Mouse (Mus musculus): ENCODE measurements around the gene Rac2. TPM values are rescaled to one million over a fixed set of nuclear protein-coding genes. Genes with fewer than 3 reads are reported as not detected.

Rac2 gene
- total RNA-seq, 2 experiments from 2014 or later, result 4.6 to 10.2 TPM

- no peak for DNase-seq (ENCODE audit: low spot score in 2 of 2)
Measured at GRCm38 (mm10) chr15:78527973-78528372, 44.6 kb downstream of the Rac2 start.

GRCm38 (mm10) chr15:78524163-78524562 is 48.4 kb downstream of the Rac2 start:
- no peak for DNase-seq (ENCODE audit: low spot score in 2 of 2)

DNA sequence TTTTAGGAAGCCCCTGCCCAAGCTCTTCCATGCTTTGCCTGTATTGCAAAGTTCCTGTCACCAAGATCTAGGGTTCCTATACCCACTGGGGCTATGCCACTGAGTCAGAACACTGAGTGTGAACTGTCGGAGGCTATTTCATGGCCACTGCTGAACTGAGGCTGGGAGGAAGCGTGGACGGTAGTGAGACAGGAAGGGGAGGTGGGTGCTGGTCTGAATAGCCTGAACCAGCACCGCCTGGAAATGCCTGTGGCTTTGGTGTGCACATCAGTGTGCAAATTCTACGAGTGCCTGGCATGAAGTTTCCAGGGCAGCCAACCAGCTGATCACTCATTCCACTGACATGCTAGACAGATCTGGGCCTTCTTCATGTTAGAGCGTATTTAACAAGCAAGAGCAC is 50.7 kb downstream of the Rac2 start:
- DNase-seq (ENCODE audit: low spot score in 2 of 2), result no peak

DNA sequence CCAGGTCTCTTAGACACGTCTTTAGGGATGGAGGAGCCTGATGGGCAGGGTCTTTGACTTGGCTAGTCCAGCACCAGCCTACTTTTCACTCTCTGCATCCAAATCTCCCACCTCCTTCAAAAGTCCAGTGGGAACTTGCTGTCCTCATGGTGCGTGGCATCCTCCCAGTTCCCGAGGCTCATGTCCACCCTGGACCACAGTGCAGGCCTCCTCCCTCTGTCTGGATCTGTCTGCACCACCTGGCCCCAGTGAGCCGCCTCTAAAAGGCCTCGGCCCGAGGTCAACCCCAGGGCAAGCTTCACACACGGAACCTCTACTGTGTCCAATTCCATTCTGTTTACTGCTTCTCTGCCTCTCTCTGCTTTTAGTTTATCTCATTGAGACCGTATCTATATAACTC is 51.3 kb downstream of the Rac2 start:
- DNase-seq (ENCODE audit: low spot score in 2 of 2), result no peak

DNA sequence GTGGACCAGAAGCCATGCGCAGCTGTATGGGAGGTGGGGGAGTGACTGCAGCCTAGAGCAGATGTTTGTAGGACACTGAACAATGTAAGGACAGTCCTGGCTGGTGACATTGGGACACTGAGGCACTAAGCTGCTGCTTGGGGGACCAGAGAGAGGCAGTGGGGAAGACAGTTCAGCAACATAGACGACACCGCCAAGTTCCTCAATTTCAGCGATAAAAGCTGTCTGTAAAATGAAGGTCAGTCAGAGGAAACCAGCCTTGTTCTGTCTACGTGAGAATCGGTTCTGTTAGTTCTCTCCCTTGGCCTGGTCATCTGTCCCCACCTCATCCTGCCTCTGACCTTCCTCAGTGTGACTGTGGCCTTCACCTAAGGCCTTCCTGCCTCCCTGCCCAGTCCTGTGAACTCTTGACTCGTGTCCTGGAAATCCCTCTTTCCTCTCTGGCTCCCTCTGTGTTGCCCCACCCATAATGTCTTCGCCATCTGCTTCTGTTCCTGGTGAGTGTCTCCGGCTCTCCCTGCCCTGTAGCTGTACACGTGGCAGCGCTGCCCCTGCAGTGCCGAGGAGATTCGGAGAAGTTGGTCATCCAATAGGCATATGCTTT is 52.4 kb downstream of the Rac2 start:
- DNase-seq (ENCODE audit: low spot score in 2 of 2), result peak in 1 of 2 experiments; percentile 43

- DNase-seq (ENCODE audit: low spot score in 2 of 2), result no peak
Measured at GRCm38 (mm10) chr15:78518221-78518620, 54.4 kb downstream of the Rac2 start.

DNA sequence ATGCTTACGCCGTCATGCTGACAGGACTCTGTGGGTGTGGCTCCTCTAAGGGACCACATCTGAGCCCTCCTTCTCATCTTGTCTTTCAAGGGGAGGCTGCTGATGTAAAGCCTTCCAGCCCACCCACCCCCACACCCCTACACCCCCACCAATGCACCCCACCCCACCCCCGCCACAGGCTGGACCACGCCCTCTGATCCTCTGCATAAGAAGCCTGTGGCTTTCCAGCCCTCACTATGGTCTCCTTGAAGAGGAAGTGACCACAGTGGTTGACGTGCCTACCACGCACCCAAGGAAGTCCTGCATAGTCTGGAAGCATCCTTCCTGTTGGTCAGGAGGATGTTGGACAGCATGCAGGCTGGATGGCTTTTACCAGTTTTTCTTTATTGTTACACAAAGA is 56.8 kb downstream of the Rac2 start:
- no peak for DNase-seq (ENCODE audit: low spot score in 2 of 2)

- peak; percentile 57 to 74 for DNase-seq (ENCODE audit: low spot score in 2 of 2)
Measured at GRCm38 (mm10) chr15:78514393-78515146, 58.0 kb downstream of the Rac2 start.

DNA sequence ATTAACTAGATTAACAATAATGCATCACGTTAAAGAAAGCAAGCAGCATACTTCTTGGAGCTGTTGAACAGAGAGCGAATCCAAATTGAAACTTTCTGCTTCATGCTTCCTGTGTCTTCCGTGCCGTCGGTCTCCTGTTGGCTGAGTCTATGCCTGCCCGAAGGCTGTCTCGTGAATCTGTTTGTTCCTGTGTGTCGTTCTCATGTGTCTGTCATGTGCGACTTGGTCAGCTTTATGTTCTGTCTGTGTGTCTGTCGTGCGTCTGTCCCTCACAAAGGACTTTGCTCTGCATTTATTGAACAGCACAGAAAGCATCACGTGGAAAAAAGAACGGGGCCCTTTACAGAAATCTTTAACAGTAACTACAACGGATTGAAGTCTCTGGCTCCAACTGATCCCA is 59.6 kb downstream of the Rac2 start:
- no peak for DNase-seq (ENCODE audit: low spot score in 2 of 2)

GRCm38 (mm10) chr15:78511951-78512350 is 60.6 kb downstream of the Rac2 start:
- no peak for DNase-seq (ENCODE audit: low spot score in 2 of 2)

GRCm38 (mm10) chr15:78510736-78511135 is 61.8 kb downstream of the Rac2 start:
- DNase-seq (ENCODE audit: low spot score in 2 of 2), result no peak

- no peak for DNase-seq (ENCODE audit: low spot score in 2 of 2)
Measured at GRCm38 (mm10) chr15:78510121-78510576, 62.4 kb downstream of the Rac2 start.

- no peak for DNase-seq (ENCODE audit: low spot score in 2 of 2)
Measured at GRCm38 (mm10) chr15:78509297-78509899, 63.2 kb downstream of the Rac2 start.

Other genes starting within 250 kb of the Rac2 start
- gene Csf2rb, start 247.0 kb downstream of the Rac2 start, total RNA-seq (2021), result 10 to 100 TPM in 1 of 2 experiments, 1 to 10 TPM in 1; 3.4 to 11.1 TPM
- gene Tex33, start 176.9 kb downstream of the Rac2 start, total RNA-seq (2021), result not detected
- gene Tst, start 166.9 kb downstream of the Rac2 start, total RNA-seq (2021), result 10 to 100 TPM; 17.5 to 20.5 TPM
- 10 to 100 TPM; 27.6 to 34.5 TPM for gene Mpst, start 166.4 kb downstream of the Rac2 start, total RNA-seq (2021)
- 10 to 100 TPM; 83.5 to 85.4 TPM for gene Kctd17, start 144.2 kb downstream of the Rac2 start, total RNA-seq (2021)
- gene Tmprss6, start 104.1 kb downstream of the Rac2 start, total RNA-seq (2021), result under 1 TPM in 1 of 2 experiments, not detected in 1; 0.62 TPM
- under 1 TPM; 0.16 to 0.20 TPM for gene Il2rb, start 77.5 kb downstream of the Rac2 start, total RNA-seq (2021)
- gene C1qtnf6, start 41.4 kb downstream of the Rac2 start, total RNA-seq (2021), result 10 to 100 TPM; 66.7 to 75.1 TPM
- gene Sstr3, start 28.1 kb downstream of the Rac2 start, total RNA-seq (2021), result under 1 TPM in 1 of 2 experiments, not detected in 1; 0.05 TPM
- 10 to 100 TPM in 1 of 2 experiments, 1 to 10 TPM in 1; 8.6 to 10.1 TPM for gene Cyth4, start 24.3 kb upstream of the Rac2 start, total RNA-seq (2021)
- under 1 TPM; 0.27 to 0.70 TPM for gene Elfn2, start 146.0 kb upstream of the Rac2 start, total RNA-seq (2021)
- gene Mfng, start 200.7 kb upstream of the Rac2 start, total RNA-seq (2021), result 10 to 100 TPM in 1 of 2 experiments, 1 to 10 TPM in 1; 9.5 to 11.6 TPM
- gene Card10, start 230.3 kb upstream of the Rac2 start, total RNA-seq (2021), result 10 to 100 TPM; 12.6 to 13.3 TPM

All from gastrocnemius, postnatal 4 days (tissue).